Mouse (Mus musculus) small intestine, adult 2 months (tissue): ENCODE results near the gene Odf4. TPM values are rescaled to one million over a fixed set of nuclear protein-coding genes. Genes with fewer than 3 reads are reported as not detected.

Experiments used
- H3K27ac ChIP-seq: fragments of 200-500 bp; 2 replicates; pipeline ENCODE4 v1.5.1; 2012; ENCODE audit warnings: low read depth, low read length, control low read depth, inconsistent platforms; ENCODE audit not compliant: insufficient read depth
- H3K27me3 ChIP-seq: fragments of 200-500 bp; 2 replicates; pipeline ENCODE4 v1.6.1; 2012; ENCODE audit warnings: mild to moderate bottlenecking, moderate library complexity, low read length, inconsistent platforms; ENCODE audit not compliant: control insufficient read depth, insufficient read depth
- H3K36me3 ChIP-seq: fragments of 200-500 bp; 2 replicates; pipeline ENCODE4 v1.6.1; 2012; ENCODE audit warnings: mild to moderate bottlenecking, low read length, control low read depth, inconsistent platforms; ENCODE audit not compliant: control insufficient read depth, insufficient read depth
- H3K4me1 ChIP-seq: fragments of 200-500 bp; 2 replicates; pipeline ENCODE4 v1.6.1; 2012; ENCODE audit warnings: low read length, inconsistent platforms, mixed read lengths; ENCODE audit not compliant: control insufficient read depth, insufficient read depth, insufficient read length
- H3K4me3 ChIP-seq: fragments of 200-500 bp; 2 replicates; pipeline ENCODE4 v1.5.1; 2012; ENCODE audit warnings: low read depth, mild to moderate bottlenecking, control low read depth, inconsistent platforms, low read length, moderate library complexity
- CTCF ChIP-seq: fragments of 200-500 bp; IDR thresholded peaks from 2 replicates; pipeline ENCODE4 v1.5.1; 2012; ENCODE audit warnings: low read depth, mild to moderate bottlenecking, control low read depth, inconsistent platforms, low read length, moderate library complexity, mixed read lengths; ENCODE audit not compliant: insufficient replicate concordance, insufficient read length; ENCODE audit errors: extremely low read depth
- POLR2A ChIP-seq: fragments of 200-500 bp; IDR thresholded peaks from 2 replicates; pipeline ENCODE4 v1.6.1; 2012; ENCODE audit warnings: low read depth, mild to moderate bottlenecking, control low read depth, inconsistent platforms, low read length, moderate library complexity
- WGBS: fragments of 180-500 bp; shearing (Covaris S2); methylation state at CpG from one replicate; pipeline ENCODE4 v1.1.7; 2018; 5-methylcytosine and 5-hydroxymethylcytosine counted together
- polyA plus RNA-seq: library from polyadenylated mRNA; depleted of rRNA; stranded (reverse); fragments of >200 nt; gene quantifications from 2 replicates; pipeline ENCODE4 v1.2.3, GENCODE M21; 2012

Odf4 gene
- polyA plus RNA-seq, 1 experiment = not detected

- TF ChIP-seq POLR2A (no peak), CTCF (no peak)
- 2% methylated on average over 11 of the region's 11 CpGs for WGBS
- H3K4me3 ChIP-seq = peak overlapping the region; percentile 94
- peaks cover 5% of the 10 kb centered on the region for H3K4me1 ChIP-seq
- no peak overlapping the region for H3K27ac ChIP-seq
- H3K27me3 ChIP-seq = no peaks in the 10 kb centered on the region
- H3K36me3 ChIP-seq = peaks cover 35% of the 10 kb centered on the region
These were observed 24.5 kb downstream of the Odf4 start for GRCm38 (mm10) chr11:68902367-68902766.

DNA sequence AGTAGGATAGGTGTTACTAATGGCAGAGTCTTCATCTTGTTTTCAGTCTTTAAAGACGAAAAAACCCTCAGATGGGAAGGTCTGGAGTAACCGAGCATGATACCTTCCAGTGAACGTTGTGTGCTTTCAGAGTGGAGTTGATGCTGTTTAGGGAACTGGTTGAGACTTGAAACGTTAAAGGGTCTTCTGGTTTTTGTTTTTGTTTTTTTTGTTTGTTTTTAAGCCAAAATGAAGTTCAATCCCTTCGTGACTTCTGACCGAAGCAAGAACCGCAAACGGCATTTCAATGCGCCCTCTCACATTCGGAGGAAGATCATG, 24.9 kb downstream of the Odf4 start:
- TF ChIP-seq POLR2A (no peak), CTCF (no peak)
- H3K27ac ChIP-seq = peak overlapping the region; percentile 49
- H3K4me3 ChIP-seq = peak overlapping the region; percentile 94
- under 1% methylated on average over 10 of the region's 10 CpGs for WGBS
- no peaks in the 10 kb centered on the region for H3K27me3 ChIP-seq
- peaks cover 5% of the 10 kb centered on the region for H3K4me1 ChIP-seq
- H3K36me3 ChIP-seq = peaks cover 35% of the 10 kb centered on the region

DNA sequence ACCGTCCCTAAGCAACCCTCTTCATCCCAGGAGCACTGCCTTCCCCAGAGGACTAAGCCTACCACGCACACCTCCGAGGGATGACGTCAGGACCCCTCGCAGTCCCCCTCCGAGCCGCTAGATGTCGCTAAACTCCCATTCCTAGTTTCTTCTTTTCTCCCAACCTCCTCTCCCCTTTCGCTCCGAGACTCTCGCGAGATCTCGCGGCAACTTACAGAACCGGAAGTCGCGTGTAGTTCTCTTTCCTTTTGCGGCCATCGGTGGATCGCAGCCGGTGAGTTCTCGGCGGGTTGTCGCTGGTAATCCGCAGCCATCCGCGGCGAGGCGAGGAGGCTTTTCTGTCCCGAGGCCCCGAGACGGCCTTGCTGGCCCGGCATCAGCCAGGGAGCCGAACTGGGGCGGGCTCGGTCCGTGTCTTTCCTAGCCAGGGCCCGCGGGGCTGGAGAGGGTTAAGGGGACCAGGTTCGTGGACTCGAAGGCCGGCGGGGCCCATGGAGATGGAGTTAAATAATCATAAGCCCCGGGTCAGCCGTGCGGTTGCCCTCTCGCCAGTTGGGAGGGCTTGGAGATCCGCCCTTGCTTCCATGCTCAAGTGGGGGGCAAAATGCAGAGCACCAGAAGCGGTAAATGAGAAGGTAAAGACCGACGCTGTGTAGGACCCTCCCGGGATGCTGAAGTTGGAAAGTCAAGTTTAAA, 25.4 kb downstream of the Odf4 start, which contains the start of gene Rpl26:
TSS of gene Rpl26 (plus strand) at position 233 of the 696 bp plus-strand sequence.
- H3K27ac ChIP-seq = peak within 1 kb of the TSS; percentile 49
- no peaks in the 10 kb centered on the region for H3K27me3 ChIP-seq
- under 1% methylated on average over 52 of the region's 52 CpGs for WGBS
- peak within 1 kb of the TSS; percentile 94 for H3K4me3 ChIP-seq
- peaks cover 5% of the 10 kb centered on the region for H3K4me1 ChIP-seq
- H3K36me3 ChIP-seq = peaks cover 30% of the 10 kb centered on the region
- TF ChIP-seq CTCF (peak; percentile 97), POLR2A (peak; percentile 80)

DNA sequence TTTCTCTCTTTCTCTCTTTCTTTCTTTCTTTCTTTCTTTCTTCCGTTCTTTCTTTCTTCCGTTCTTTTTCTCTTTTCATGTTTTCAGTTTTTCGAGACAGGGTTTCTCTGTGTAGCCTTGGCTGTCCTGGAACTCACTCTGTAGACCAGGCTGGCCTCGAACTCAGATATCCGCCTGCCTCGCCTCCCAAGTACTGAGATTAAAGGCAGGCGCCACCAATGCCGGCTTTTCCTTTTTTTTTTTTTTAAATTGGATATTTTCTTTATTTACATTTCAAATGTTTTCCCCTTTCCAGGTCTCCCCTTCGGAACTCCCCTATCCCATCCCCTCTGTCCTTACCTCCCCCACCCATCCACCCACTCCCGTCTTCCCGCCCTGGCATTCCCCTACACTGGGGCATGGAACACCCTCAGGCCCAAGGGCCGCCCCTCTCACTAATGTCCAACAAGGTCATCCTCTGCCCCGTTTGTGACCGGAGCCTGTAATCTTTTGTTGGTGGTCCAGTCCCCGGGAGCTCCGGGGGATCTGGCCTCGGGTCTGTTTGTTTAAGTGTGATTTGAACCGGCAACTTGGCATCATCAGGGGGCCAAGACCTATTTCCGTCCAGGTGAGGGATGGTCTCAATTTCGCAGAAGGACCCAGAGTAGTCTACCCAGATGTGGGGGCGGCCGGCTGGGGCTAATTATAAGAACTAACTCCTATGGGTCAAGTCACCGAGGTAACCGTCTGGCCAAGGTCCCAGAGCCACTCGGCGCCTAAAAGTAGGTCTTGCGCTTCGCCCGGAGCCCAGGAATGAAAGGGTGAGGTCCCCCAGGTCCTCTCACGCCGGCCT, 26.1 kb downstream of the Odf4 start:
- Histone ChIP-seq H3K27me3 (no peaks in the 10 kb centered on the region), H3K4me1 (peaks cover 5% of the 10 kb centered on the region), H3K4me3 (peak overlapping the region; percentile 60), H3K27ac (no peak overlapping the region), H3K36me3 (peaks cover 23% of the 10 kb centered on the region)
- TF ChIP-seq POLR2A (no peak), CTCF (no peak)
- 27% methylated on average over 31 of the region's 31 CpGs for WGBS

GRCm38 (mm10) chr11:68899815-68900214, 27.1 kb downstream of the Odf4 start:
- H3K36me3 ChIP-seq = peaks cover 15% of the 10 kb centered on the region
- H3K27me3 ChIP-seq = no peaks in the 10 kb centered on the region
- 76% methylated on average over 8 of the region's 8 CpGs for WGBS
- peaks cover 5% of the 10 kb centered on the region for H3K4me1 ChIP-seq
- H3K4me3 ChIP-seq = no peak overlapping the region
- no peak for TF ChIP-seq POLR2A
- TF ChIP-seq CTCF = no peak
- H3K27ac ChIP-seq = no peak overlapping the region

GRCm38 (mm10) chr11:68898790-68899189, 28.1 kb downstream of the Odf4 start:
- Histone ChIP-seq H3K27ac (no peak overlapping the region), H3K4me1 (peaks cover 5% of the 10 kb centered on the region), H3K4me3 (no peak overlapping the region), H3K36me3 (peaks cover 7% of the 10 kb centered on the region), H3K27me3 (no peaks in the 10 kb centered on the region)
- 56% methylated on average over 6 of the region's 6 CpGs for WGBS
- TF ChIP-seq POLR2A = no peak
- TF ChIP-seq CTCF = no peak

GRCm38 (mm10) chr11:68897838-68898237, 29.0 kb downstream of the Odf4 start:
- no peak for TF ChIP-seq POLR2A
- TF ChIP-seq CTCF = no peak
- Histone ChIP-seq H3K4me3 (no peak overlapping the region), H3K4me1 (peaks cover 5% of the 10 kb centered on the region), H3K36me3 (no peaks in the 10 kb centered on the region), H3K27me3 (no peaks in the 10 kb centered on the region), H3K27ac (no peak overlapping the region)
- 63% methylated on average over 6 of the region's 6 CpGs for WGBS
